24 mouse cellular contexts compared by ENCODE assay signal in genomic region chr11:63560466-63560865, GRCm38 (mm10).
"Had no signal": no experiment of that assay in that cellular context is flagged by ENCODE, and none has a peak within 500 bp of the region (broad histone marks: within the 10 kb centered on the region; RNA-seq: fewer than 3 reads in every experiment).

No protein-coding gene starts in this region.

- H3K27me3 ChIP-seq: hindbrain, embryonic 13.5 days; hindbrain, embryonic 15.5 days; limb, embryonic 15.5 days; liver, embryonic 12.5 days had no signal

- H3K9ac ChIP-seq: heart, embryonic 12.5 days; hindbrain, embryonic 13.5 days; hindbrain, embryonic 15.5 days; kidney, embryonic 15.5 days; limb, embryonic 13.5 days; limb, embryonic 15.5 days; liver, embryonic 12.5 days; liver, embryonic 14.5 days had no signal

- ATAC-seq: hindbrain, postnatal 0 days; intestine, embryonic 16.5 days; liver, embryonic 12.5 days had no signal

- H3K27ac ChIP-seq: heart, embryonic 10.5 days; hindbrain, embryonic 13.5 days; hindbrain, embryonic 15.5 days; hindbrain, postnatal 0 days; kidney, embryonic 15.5 days; kidney, postnatal 0 days; limb, embryonic 13.5 days; limb, embryonic 15.5 days; liver, embryonic 12.5 days; liver, embryonic 14.5 days had no signal

- H3K36me3 ChIP-seq: heart, embryonic 10.5 days; heart, embryonic 12.5 days; hindbrain, embryonic 13.5 days; hindbrain, embryonic 15.5 days; kidney, embryonic 15.5 days; limb, embryonic 13.5 days; limb, embryonic 15.5 days; liver, embryonic 12.5 days had no signal

- H3K9me3 ChIP-seq: heart, embryonic 10.5 days; hindbrain, embryonic 15.5 days; kidney, embryonic 15.5 days; limb, embryonic 13.5 days; limb, embryonic 15.5 days had no signal

- DNase-seq: gastrocnemius, postnatal 14 days; gastrocnemius, postnatal 36 days; heart, adult 18-20 months; heart, postnatal 10 days; kidney, adult 11 months; kidney, adult 2 months; kidney, adult 9 months; kidney, postnatal 14 days; kidney, postnatal 36 days; layer of hippocampus, adult 9-11 months; layer of hippocampus, postnatal 36 days; left cerebral cortex, postnatal 4 days had no signal

- H3K4me1 ChIP-seq: hindbrain, embryonic 13.5 days; hindbrain, embryonic 15.5 days; kidney, embryonic 15.5 days; liver, embryonic 12.5 days had no signal

- H3K4me2 ChIP-seq: heart, embryonic 12.5 days; hindbrain, embryonic 13.5 days; hindbrain, embryonic 15.5 days; kidney, embryonic 15.5 days; limb, embryonic 13.5 days; limb, embryonic 15.5 days; liver, embryonic 12.5 days had no signal

- H3K4me3 ChIP-seq: heart, embryonic 10.5 days; heart, embryonic 12.5 days; hindbrain, embryonic 13.5 days; hindbrain, embryonic 15.5 days; kidney, embryonic 15.5 days; limb, embryonic 13.5 days; limb, embryonic 15.5 days; liver, embryonic 12.5 days had no signal
